Mouse (Mus musculus): ENCODE data around the gene Tmem176b.

DNA sequence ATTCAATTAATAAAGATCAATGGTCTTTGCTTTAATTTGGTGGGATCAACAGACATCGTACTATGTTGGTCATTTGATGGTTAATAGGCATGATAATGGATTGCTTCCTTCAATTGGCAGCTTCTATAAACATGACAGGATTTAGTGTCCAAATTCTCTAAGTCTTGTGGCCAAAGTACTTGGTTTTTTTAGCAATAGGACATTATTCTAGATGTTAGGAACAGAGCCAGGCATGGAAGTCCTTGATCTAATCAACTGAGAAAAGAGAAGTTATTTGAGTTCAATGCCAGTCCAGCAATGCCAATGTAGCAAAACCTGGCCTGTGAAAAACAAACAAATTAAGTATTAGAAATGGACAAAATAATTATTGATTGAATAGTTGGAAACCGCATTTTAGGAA is 55.7 kb downstream of the Tmem176b start:
- TF ChIP-seq CTCF (IDR thresholded peaks at IDR 0.05; ENCODE audit: control insufficient read depth, insufficient read depth, insufficient replicate concordance, low read depth, low read length): no peak
- TF ChIP-seq POLR2A (IDR thresholded peaks at IDR 0.05; ENCODE audit: control insufficient read depth, low read depth, low read length): no peak
